Mouse (Mus musculus) layer of hippocampus, adult 9-10 months (tissue): ENCODE measurements at regions not wholly inside any gene's neighbourhood (a gene's known extent, or its start where the extent isn't known, plus 50 kb on each side); places are given as distances from the start of the nearest gene placed in this dataset.

ENCODE experiments used
- DNase-seq: peaks from one replicate; pipeline ENCODE4 v3.0.0; 2022; ENCODE audit warnings: low spot score

DNA sequence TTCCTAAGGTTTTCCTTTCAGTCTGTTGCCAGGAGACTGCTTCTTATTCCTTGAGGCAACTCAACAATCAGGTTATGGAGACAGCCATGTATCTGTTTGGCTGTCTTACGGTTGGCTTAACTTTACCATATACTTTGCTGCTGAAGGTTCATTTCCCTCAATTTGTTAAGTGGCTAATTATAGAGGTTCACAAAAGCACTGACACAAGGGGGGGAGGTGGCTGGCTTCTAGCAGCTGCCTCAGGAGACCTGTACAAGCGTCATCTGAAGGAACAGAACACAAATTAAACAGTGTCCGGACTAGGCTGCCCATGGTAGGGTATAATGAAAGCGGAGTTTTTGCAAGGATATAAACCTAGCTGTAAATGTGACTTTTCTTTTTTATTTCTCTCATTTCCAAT, 305.0 kb upstream of the Rnf219 start:
- DNase-seq, result no peak

DNA sequence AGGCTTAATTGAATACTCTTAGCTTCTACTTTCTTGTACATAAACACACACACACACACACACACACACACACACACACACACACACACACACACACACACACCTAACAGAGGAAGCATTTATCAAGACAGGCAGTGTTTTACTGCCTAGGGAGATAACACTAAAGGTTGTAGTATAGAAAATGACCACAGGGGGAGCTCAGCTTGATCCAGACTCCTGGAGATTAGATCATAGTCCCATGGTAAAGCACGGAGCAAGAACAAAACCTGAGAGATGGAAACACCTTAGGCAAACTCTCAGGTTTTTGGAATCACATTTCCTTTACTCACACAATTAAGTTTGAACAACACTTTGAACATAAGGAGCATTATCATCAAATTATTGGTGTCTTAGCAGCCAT, 302.5 kb upstream of the Rnf219 start:
- DNase-seq, result no peak

GRCm38 (mm10) chr14:104824224-104824623, 301.8 kb upstream of the Rnf219 start:
- no peak for DNase-seq

DNA sequence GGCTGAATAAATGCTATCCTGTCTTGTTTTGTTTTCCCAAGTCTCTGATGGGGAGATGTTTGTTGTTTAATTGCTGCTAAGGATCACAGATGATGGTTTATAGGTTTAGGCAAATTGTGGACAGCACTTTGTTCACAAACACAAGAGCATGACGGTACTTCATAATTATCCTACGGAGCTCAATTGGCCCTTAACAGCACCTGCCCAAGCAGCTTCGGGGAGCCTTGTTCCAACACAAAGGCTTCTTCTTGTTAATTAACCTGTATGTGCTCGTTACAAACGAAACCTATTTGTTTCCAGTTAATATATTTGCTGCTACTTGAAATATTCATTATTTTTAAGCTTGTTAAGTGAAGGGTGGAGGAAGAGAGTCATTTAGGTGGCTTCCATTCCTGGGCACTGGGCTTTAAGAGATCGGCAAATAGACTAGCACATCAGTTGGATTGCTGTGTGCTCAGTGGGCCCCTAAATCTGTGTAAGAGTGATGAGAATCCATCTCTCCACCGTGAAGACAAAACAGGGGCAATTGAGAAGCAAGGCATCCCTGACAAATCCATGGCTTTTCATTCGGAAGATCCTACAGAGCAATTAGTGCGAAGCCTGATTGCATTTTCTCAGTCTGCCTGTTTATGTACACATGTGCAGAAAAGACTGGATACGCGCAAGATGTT, 299.6 kb upstream of the Rnf219 start:
- no peak for DNase-seq

DNA sequence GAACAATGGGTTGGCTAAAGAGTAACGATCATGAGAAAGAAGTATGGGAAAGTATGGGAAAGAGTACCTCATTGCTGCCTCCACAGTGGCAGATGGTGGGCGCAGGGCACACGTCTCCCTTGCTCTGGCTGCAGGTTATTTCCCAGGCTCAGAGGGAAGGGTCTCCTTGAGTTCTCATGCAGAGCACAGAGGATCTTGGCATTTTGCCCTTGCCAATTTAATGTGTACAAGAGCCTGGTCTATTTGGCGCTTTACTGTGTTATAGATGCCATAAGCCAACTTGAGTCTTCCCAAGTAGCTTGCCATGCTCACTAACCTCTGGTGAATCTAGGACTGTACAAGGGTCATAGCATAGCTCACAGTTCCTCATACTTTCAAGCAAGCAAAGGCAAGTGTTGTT, 296.7 kb upstream of the Rnf219 start:
- no peak for DNase-seq

GRCm38 (mm10) chr14:104813977-104814584, 291.6 kb upstream of the Rnf219 start:
- DNase-seq, result peak; percentile 69

GRCm38 (mm10) chr14:104812006-104812405, 289.6 kb upstream of the Rnf219 start:
- no peak for DNase-seq

DNA sequence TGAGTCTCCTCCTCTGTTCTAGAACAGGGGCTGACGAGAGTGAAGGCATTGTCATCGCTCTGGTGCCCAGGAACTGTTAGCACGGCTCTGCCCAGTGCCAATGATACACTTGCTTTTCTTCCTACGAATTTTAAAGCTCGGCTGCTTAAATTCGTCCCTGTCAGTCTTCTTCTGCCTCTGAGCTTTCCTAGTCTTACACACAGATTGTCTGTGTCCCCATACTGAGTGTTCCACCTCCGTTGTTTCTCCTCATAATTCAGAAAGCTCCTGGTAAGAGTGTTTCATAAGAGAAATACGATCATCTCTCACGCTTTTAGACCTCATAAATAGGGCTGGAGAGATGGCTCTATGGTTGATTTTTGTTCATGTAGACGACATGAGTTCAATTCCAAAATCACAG, 282.9 kb upstream of the Rnf219 start:
- no peak for DNase-seq

- no peak for DNase-seq
Observed at GRCm38 (mm10) chr14:104796348-104796965, 274.0 kb upstream of the Rnf219 start.

DNA sequence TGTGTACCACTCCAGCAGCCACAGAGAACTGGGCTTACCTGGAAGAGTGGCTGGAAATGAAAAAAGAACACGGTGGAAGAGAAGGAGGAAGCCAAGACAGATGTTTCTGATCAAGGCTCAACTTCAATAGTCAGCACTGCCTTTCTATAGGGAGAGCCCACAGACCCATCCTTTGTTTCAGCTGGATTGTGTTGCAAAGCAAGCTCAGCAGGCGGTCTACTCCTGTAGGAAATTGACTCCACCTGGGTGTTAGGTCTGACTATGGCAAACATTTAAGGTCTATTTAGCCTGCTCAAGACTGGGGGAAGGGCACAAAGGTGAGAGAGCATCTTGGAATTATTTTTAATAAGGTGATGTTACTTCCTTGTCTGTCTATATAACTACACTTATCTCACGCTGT, 266.9 kb upstream of the Rnf219 start:
- DNase-seq, result no peak

DNA sequence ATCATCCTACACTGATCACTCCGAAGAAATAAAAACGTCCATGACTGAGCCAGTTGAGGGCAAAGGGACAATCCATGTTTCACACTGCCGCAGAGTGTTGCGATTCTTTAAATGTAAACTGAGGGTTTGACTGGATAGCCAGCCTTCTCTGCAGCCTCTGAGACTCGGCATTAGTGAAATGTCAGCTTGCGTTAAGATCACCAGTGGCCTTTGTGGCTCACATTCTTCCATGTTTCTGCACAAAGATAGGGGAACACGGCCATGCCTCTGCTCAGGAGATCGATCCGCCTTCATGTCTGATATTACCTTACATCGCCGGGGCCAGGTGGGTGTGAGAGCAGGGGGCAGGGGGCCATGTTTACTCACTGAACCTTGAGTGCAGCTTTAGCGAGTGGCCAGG, 262.6 kb upstream of the Rnf219 start:
- no peak for DNase-seq

GRCm38 (mm10) chr14:104769938-104770337, 247.5 kb upstream of the Rnf219 start:
- no peak for DNase-seq

DNA sequence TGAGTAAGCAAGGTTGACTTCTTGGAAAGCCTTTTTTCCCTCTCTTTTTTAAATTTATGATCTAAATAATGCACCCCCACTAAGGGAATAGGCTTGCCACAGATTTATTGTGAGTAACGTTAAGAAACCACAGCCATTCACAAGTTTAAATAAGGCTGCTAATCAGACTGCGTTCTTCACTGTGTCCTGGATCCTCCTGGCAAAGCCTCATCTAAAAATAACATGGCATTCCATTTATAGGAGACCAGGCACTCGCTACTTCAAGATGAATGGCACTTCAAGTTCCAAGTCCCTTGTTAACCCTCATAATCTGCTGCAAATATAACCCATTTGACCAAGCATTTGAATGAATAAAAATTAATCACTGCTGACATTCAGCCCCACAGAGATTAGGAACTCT, 211.8 kb upstream of the Rnf219 start:
- no peak for DNase-seq

DNA sequence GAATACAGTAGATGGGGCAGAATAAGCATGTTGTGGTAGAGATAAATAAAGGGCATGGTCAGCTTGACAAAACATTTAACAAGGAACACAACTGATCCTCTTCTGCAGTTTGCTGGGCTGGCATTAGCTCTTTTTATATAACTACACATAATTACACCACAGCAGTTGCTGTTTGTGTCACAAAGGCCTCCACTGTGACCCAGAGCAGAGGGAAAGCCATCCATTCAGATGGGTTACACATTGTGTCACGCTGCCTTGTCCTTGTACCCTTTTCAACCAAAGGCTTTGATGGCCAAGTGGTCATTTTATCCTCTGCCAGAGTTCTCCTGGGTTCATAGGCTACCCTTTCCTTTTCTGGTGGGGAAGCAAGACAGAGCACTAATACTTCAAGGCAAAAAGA, 209.6 kb upstream of the Rnf219 start:
- no peak for DNase-seq

- no peak for DNase-seq
Observed at GRCm38 (mm10) chr14:104731319-104731995, 209.0 kb upstream of the Rnf219 start.

GRCm38 (mm10) chr14:104715651-104716050, 193.2 kb upstream of the Rnf219 start:
- peak; percentile 70 for DNase-seq

DNA sequence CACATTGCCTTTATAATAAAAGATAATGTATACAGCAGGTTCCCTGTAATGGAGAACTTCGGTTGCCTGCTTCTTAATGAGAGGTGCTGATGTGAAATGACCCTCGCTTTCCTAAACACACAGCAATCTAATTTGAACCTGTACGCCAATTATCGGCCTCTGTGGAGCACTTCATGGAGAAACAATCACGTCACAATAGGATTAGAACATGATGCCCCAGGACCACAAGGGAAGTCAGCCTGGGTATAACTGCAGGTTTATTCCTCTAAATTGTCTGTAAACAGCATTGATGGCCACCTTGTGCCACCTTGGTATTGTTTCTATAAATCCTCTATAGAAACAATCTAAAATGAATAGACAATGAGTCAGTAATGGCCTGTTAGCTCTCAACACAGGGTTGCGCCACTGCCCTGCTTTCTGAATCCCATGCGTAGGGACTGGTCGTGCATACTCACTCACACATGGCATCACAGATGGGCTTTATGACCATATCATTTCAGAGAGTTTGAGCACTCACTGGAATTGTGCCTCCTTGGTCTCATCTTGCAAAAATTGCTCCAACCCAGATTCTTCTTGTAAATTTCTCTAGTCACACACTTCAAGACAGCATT, 179.9 kb upstream of the Rnf219 start:
- no peak for DNase-seq

- no peak for DNase-seq
Observed at GRCm38 (mm10) chr14:104698962-104699361, 176.5 kb upstream of the Rnf219 start.

- no peak for DNase-seq
Observed at GRCm38 (mm10) chr14:104695101-104695500, 172.7 kb upstream of the Rnf219 start.

GRCm38 (mm10) chr14:104694174-104694803, 171.8 kb upstream of the Rnf219 start:
- DNase-seq, result no peak

GRCm38 (mm10) chr14:104692616-104693015, 170.2 kb upstream of the Rnf219 start:
- no peak for DNase-seq

DNA sequence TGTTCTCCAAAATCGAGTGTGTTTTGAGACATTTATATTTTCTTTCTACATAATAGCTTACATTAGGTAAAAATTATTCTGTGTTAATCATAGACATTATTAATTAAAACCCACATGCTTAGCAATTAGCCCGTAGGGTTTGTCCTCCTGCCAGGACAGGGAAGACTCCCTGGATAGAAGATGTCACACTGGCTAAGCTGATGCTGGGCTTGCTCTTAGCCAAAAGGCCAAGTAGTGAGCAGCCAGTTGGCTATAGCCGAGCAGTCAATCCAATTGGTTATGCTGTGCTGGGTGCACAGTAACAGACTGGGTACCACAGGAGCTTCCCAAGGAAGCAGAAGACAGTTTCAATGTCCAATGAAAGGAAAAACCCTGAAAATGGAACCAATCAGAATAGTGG, 166.0 kb upstream of the Rnf219 start:
- no peak for DNase-seq
